Mouse (Mus musculus) hematopoietic stem cell, adult 5-6 weeks (primary cell): ENCODE measurements around the gene Wwc1. TPM values are rescaled to one million over a fixed set of nuclear protein-coding genes. Genes with fewer than 3 reads are reported as not detected.

Experiments
- ATAC-seq, 2 experiments: fragments of 125-278 bp in 1 of 2; replicated peaks in 1 of 2; 2 replicates each; pipeline ENCODE4 v1.8.0; 2016 to 2017; ENCODE audit warnings: inconsistent platforms in 2 of 2, mild to moderate bottlenecking in 2 of 2, moderate number of reproducible peaks in 2 of 2, low read depth in 1 of 2, moderate TSS enrichment in 1 of 2; ENCODE audit not compliant: low FRiP score in 2 of 2, poor library complexity in 2 of 2, severe bottlenecking in 2 of 2, insufficient read depth in 1 of 2, low TSS enrichment in 1 of 2
- total RNA-seq: library from RNA; stranded (forward); fragments of 172-1452, 232-1000 nt; gene quantifications from 2 replicates; pipeline ENCODE4 v1.2.3, GENCODE M21; 2017

Gene Wwc1
- total RNA-seq, 1 experiment from 2014 or later, result 0.05 TPM

DNA sequence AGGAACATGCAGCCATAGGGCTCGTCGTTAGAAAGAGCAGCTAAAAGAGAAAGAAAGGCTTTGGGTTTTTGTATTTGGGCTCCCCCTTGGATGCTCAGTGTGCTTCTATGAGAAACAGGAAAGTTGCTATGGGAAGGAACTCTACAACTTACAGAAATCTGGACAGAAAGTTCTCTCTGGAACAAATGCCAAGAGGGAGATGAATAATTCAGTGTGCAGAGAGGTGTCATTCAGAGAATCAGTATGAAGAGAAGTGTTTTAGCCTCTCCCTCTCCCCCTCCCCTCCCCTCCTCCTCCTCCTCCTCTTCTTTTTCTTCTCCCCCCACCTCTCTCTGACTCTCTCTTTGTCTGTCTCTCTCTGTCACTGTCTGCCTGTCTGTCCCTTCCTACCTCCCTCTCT lies 60.9 kb downstream of the Wwc1 start:
- no peak for ATAC-seq

DNA sequence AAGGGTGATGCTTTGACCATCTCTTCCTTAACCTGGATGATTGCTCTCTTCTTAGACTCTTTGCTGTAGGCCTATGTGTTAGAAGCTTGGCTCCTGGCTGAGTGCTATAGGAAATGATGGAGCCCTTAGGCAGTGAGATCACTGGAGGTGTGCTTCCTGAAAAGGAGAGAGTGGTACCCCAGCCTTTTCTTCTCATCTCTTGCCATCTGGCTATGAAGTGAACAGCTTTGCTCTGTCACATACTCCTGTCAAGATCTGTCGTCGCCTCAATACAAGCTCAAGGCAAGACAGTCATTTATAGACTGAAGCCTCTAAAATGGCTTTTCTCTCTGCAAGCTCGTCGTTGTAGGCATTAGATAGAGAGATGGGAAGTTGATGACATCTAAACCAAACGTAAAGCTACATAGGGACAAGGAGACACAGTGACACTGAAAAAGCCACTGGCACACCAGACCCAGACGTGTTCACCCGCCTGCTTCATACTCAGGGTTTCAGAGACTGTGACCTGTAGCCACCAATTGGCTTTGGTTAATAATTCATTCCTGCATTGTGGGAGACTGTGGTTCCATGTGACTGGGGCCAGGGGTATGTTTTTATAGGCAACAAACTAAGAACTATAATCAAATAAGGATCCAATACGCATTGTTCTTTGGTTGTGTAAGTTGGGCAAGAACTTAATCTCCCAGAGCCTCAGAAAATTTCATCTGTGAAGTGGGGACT lies 63.7 kb downstream of the Wwc1 start:
- no peak for ATAC-seq

DNA sequence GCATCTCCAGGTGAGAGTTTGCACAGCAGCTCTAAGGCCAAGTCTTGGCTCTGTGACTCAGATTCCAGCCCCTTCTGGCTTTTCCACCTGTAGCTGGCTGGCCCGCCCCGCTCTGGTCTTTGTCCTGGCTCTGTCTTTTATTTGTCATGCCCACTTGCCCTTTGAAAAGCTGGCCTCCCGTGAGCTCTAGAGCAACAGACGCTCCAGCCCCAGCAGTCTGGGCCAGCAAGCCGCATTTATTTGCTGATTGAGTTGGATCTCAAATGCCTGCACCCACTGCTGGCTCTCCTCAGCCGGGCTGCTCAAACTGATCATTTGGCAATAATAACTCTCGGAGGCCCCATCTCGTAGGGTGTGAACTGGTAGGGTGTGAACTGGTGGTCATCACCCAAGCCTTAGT lies 64.8 kb downstream of the Wwc1 start:
- ATAC-seq, result no peak

DNA sequence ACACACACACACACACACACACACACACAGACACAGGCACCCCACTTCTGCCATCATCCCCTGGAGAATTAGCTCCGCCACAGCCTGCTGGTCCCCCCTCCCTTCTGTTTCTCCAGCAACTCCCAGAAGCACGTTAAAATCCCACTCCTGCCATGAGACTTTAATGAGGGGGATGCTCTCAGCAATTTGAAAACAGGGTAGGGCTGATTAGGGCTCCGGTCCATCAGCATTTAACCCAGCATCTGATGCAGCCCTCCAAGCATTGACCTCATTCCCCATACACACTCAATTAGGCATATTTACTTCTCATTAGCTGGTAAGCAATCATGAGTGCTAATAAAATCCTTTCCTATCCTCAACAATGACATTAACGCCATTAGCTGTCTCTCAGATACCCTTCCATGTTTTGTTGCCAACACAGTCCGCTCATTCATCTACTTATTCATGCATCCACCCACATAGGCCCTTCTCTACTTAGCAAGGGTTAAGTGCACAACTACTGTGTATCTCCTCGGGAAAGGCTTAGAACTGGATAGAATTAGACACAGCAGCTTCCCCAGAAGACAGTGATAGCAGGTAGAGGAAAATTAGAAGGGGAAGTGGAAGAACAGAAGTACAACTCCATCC lies 66.8 kb downstream of the Wwc1 start:
- no peak for ATAC-seq

DNA sequence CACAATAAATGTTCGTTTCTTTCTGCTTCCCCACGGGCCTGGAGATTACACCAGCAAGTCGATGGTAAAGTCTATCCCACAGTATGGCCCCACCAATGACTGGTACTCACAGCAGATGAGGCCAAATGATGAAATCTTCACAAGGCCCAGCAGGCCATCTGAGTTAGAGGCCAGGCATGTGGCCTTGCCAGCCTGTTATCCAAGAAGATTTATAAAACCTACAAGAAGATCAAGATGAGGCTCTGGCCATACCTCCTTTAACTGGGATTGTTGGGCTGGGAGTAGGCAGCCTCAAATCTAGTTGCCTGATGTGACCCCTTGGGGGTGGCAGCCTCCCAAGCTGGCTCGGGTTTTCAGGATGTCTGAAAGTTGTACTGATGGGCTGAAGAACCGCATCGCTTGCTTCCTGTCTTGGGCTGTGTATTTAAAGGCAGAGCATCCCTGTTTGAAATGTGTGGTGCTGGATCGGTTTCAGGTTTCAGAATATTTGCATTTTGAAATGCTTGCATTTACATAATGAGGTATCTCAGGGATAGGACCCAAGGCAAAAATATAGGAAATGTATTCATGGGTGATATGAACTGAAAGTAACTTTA lies 75.3 kb downstream of the Wwc1 start:
- ATAC-seq, result no peak

DNA sequence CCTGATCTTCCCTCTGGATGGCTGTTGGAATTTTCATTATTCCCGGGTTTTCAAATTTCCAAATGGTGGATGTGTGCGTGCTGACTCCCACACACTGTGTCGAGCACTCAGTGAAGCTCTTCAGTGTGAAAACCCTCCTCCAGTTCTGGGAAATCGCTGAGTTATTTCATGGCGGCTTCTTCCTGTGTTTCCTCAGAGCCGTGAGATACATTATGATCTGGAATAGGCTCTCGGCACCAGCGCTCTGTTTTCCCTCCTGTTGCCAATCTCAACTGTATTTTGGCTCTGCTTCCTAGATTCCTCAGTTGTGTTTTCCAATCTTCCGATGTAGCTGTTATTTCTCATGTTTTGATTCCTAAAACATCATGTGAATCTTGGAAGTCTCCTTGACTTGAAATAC lies 77.2 kb downstream of the Wwc1 start:
- no peak for ATAC-seq

DNA sequence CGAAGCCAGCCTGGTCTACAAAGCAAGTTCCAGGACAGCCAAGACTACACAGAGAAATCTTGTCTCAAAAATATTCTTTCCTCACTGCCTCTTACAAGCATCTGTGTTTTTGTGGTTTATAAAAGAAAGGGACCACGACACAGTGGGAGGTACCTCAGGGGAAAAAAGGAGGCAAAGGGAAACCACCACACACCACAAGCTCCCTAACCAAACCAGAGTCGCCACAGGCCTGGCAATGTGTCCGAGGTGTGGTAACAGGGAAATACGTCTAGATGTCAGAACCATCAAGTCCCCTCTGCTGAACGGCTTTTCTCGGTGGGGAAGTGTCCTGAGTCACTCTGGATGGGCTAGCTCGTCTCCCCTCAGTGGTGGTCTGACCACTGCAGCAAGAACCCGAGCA lies 80.4 kb downstream of the Wwc1 start:
- peak; percentile 69 to 73 for ATAC-seq

DNA sequence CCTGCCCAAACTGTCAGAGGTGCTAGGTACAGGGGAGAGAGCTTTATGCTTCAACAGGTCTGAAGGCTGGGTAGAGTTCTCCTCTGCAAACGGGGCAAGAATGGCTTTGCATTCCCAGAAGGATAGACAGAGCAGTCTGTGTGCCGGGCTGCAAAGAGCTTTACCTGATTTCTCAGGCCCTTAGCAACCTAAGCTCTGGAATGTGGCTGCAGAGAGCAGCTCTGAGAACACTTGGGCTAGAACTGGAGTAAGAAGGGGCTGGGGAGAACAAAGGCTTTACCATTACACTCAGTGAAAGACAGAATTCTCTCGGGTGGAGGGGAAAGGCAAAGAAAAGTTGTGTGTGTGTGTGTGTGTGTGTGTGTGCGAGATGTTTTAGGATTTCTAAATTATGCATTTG lies 86.9 kb downstream of the Wwc1 start:
- no peak for ATAC-seq

DNA sequence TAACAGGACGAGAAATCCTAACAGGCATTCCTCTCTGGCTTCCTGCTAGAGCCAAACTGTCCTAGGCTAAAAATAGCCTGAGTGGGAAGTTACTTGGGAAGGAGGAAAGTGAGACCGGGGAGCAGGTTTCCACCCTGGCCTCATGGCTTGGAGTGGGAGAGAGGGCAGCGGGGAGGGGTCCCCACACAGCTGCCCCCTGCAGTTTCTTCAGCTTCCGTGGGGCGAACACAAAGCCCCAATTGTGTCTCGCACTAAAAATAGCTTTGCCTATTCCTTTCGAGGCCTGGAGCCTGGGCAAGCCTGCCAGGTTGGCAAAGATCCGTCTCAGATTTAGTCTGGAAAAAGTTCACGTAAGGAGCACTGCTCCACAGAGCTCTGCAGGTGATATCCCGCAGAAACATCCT lies 87.3 kb downstream of the Wwc1 start:
- ATAC-seq, result no peak

DNA sequence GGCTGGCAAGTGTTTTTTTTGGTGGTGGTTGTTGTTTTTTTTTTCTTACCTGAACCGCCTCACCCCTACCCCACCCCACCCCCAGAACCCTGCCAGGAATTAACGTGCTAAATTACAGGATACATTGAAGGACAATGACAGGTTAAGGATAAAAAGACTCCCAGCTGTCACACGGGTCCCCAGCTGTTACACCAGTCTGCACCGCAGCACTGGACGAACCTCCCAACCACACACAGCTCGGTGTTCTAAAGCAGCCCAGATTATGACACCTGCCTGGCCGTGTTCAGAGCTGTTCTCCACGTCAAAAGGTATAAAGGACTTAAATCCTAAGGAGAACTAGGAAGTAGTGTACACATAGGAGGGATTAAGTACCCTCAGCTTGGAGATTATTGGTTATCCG lies 88.0 kb downstream of the Wwc1 start:
- ATAC-seq, result no peak

DNA sequence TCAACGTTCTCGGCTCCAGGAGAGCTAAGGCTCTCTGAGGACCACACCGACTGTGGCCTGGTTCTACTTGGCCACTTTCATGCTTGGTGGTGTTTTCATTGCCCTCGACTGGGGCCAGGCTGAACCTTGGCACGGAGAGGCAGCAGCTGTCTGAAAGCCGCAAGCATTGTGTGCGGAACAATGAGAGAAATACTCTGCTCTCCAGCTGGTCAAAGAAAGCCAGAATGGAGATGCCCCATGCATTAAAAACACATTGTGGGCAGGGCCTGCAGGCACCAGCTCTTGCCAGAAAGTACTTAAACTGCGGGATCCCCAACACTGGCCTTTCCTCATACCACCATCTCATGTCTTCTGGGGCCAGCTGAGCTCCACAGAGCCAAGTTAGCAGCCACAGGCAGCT lies 91.5 kb downstream of the Wwc1 start:
- no peak for ATAC-seq

DNA sequence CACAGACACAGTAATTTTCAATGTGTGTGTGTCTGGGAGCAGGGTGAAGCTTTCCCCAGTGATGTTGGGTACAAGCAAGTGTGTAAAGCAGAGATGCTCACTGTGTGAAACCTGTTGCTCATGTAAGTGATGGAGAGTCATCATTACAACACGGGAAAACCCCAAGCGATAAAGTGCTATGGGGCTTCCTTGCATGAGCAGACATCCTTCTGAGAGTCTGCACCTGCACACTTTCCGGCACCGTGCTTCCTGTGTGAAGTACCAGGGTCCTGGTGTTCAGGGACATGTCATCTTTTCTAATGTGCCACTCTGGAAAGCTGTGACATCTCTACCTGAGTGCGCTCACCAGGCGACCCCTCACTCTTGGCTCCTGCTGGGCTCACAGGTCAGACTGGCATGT lies 97.5 kb downstream of the Wwc1 start:
- ATAC-seq, result no peak

DNA sequence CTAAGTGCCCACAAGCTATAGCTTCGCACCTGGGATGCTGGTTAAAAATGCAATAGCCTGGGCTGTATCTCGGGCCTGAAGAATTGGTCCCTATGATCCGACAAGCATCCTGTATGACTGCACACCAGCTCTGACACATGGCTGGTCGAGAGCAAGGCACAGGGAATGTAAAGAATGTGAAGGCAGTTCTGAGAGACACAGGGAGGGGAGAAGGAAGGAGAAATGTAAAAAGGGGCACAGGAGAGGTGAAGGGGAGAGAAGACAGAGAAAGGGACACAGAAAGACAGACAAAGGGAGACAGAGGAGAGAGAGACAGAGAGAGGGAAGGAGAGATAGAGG lies 101.8 kb downstream of the Wwc1 start:
- no peak for ATAC-seq

DNA sequence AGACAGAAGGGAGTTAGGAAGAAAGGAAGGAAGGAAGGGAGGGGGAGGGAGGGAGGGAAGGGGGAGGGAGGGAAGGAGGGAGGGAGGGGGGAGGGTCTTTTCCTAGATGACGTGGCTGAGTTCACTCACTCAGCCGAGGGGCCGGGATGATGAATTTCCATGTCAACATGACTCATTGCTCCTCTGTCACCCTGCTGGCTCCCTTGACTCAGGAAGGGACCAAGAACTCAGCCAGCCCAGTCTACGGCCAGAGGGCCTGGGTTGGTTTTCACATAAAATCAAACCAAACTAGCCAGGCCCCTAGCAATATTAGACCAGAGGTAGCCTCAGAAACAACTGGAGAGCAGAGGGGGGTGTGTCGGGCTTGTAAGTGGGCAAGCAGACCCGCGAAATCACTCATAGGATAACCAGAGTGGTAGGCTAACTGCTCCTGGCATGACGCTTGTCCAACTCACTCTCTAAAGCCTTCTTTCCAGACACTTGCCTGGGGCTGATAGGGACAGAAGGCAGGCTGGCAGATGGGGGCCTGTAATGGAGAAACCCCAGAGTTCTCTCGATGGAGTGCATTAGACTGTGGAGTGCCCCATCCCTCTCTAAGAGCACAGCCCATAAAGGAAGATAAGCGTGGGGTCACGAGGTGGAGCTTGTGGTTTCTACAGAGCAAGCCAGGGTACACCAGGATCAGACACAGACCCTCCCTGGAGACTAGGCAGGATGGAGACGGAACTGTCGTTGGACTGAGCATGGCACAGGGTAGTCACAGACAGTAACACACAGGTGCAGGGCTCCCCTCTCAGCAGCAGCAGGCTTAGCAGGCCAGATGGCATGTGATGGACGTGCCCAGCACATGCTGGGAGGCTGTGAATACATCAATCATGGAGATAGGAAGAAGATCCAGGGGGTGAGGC lies 102.4 kb downstream of the Wwc1 start:
- no peak for ATAC-seq

DNA sequence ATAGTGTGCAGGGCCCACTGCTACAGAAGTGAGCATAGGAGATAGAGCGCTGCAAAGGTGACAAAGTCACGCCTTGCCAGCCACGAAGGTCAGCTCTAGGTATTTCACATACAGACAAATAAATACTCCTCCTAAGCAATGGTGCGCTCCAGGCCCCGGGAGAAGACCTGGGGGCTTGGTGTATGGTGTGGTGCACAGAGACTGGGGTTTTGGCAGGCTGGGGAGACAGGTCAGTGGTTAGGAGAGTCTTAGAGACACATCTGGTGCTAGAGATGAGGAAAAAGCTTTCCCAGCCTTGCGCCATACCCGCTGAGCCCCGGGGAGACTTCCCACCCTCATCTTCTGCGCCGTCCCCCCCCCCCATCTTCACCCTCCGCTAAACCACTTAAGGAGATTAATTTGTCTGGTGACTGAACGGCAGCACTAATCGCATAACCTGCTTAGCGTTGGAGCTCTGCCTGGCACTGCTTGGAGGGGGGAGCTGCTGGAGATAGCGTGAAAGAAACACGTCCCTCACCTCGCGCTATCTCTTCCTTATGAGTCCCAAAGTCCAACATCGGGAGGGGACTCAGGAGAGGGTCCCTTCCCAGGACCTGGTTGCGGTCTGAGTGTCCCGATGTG lies 106.6 kb downstream of the Wwc1 start:
- ATAC-seq, result no peak

DNA sequence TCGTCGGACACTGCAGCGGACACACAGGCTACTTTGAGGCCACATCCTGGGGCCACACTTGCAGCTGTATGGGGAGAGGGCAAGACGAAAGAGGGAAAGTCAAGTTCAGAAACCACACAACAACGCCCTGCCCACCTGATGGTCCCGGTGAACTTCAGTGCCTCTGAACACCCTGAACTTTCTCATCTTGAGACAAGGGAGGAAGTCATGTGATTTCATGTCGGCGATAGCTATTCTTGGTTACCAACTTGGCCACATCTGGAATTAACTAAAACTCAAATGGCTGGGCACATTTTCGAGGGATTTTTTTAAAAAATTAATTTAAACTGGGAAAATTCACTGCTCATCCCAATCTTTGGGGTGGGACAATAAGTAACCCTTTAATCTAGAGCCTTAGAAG lies 109.4 kb downstream of the Wwc1 start:
- ATAC-seq, result no peak

DNA sequence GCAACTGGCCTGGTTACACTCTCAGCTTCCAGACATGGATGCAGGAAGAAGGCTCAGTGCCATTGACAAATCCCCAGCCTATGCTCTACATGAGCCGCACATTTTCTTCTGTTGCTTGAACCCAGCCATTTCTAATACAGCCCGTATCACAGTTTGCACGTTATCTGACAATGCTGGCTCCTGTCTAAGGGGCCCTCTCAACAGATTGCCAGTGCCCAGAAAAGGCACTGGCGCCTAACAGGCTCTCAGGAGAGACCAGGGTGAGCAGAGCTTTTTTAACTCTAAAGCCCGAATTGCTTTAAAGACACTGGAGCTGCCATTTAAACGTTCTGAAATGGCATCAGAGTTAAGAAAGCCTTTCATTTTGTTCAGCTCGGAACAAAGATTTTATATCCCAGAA lies 114.2 kb downstream of the Wwc1 start:
- no peak for ATAC-seq
